Mouse (Mus musculus): ENCODE measurements around the gene Abcd3. TPM values are rescaled to one million over a fixed set of nuclear protein-coding genes. Genes with fewer than 3 reads are reported as not detected.

Abcd3 gene
- polyA plus RNA-seq (2016; fragmentation: Nextera tagmentation; extraction: Ambion mirVana): 45.5 and 46.1 TPM in 2 replicates

GRCm38 (mm10) chr3:121814877-121815548 is at the start of gene Abcd3:
Gene Abcd3 (minus strand): TSS chr3:121815302.
- WGBS: under 1% methylated on average over 97 of the region's 99 CpGs
- peak; percentile 94 for DNase-seq (ENCODE audit: low spot score)
- H3K36me3 ChIP-seq: no peaks in the 10 kb centered on the region
- H3K4me1 ChIP-seq: peaks cover 22% of the 10 kb centered on the region
- H3K4me3 ChIP-seq: peak within 1 kb of the TSS; percentile 94
- peak within 1 kb of the TSS; percentile 99 for H3K27ac ChIP-seq
- no peaks in the 10 kb centered on the region for H3K9me3 ChIP-seq
- H3K27me3 ChIP-seq (ENCODE audit: insufficient read depth, poor library complexity, severe bottlenecking): no peaks in the 10 kb centered on the region

- Histone ChIP-seq H3K9me3 (no peaks in the 10 kb centered on the region), H3K27me3 (ENCODE audit: insufficient read depth, poor library complexity, severe bottlenecking) (no peaks in the 10 kb centered on the region), H3K4me3 (no peak overlapping the region), H3K27ac (no peak overlapping the region), H3K36me3 (no peaks in the 10 kb centered on the region), H3K4me1 (peaks cover 12% of the 10 kb centered on the region; the same call in 1 of the 2 replicates)
- DNase-seq (ENCODE audit: low spot score): no peak
- 33% methylated on average over 5 of the region's 5 CpGs for WGBS
These were observed 44.0 kb upstream of the Abcd3 start for GRCm38 (mm10) chr3:121859142-121859541.

GRCm38 (mm10) chr3:121856131-121856530 is 41.0 kb upstream of the Abcd3 start:
- WGBS: 84% methylated on average over 4 of the region's 4 CpGs
- no peak overlapping the region for H3K27ac ChIP-seq
- no peaks in the 10 kb centered on the region for H3K27me3 ChIP-seq (ENCODE audit: insufficient read depth, poor library complexity, severe bottlenecking)
- no peak overlapping the region for H3K4me3 ChIP-seq
- no peaks in the 10 kb centered on the region for H3K36me3 ChIP-seq
- DNase-seq (ENCODE audit: low spot score): no peak
- H3K9me3 ChIP-seq: no peaks in the 10 kb centered on the region
- H3K4me1 ChIP-seq: peaks cover 12% of the 10 kb centered on the region; the same call in 1 of the 2 replicates

GRCm38 (mm10) chr3:121853781-121854520 is 38.8 kb upstream of the Abcd3 start:
- no peak overlapping the region for H3K27ac ChIP-seq
- no peak overlapping the region for H3K4me3 ChIP-seq
- peaks cover 8% of the 10 kb centered on the region; the same call in 1 of the 2 replicates for H3K4me1 ChIP-seq
- H3K9me3 ChIP-seq: no peaks in the 10 kb centered on the region
- H3K27me3 ChIP-seq (ENCODE audit: insufficient read depth, poor library complexity, severe bottlenecking): no peaks in the 10 kb centered on the region
- no peaks in the 10 kb centered on the region for H3K36me3 ChIP-seq
- no peak for DNase-seq (ENCODE audit: low spot score)
- 64% methylated on average over 5 of the region's 5 CpGs for WGBS

GRCm38 (mm10) chr3:121852074-121852826 is 37.1 kb upstream of the Abcd3 start:
- no peak for DNase-seq (ENCODE audit: low spot score)
- WGBS: 58% methylated on average over 4 of the region's 4 CpGs
- H3K9me3 ChIP-seq: no peaks in the 10 kb centered on the region
- no peaks in the 10 kb centered on the region for H3K4me1 ChIP-seq
- no peak overlapping the region for H3K27ac ChIP-seq
- no peaks in the 10 kb centered on the region for H3K36me3 ChIP-seq
- H3K27me3 ChIP-seq (ENCODE audit: insufficient read depth, poor library complexity, severe bottlenecking): no peaks in the 10 kb centered on the region
- no peak overlapping the region for H3K4me3 ChIP-seq

DNA sequence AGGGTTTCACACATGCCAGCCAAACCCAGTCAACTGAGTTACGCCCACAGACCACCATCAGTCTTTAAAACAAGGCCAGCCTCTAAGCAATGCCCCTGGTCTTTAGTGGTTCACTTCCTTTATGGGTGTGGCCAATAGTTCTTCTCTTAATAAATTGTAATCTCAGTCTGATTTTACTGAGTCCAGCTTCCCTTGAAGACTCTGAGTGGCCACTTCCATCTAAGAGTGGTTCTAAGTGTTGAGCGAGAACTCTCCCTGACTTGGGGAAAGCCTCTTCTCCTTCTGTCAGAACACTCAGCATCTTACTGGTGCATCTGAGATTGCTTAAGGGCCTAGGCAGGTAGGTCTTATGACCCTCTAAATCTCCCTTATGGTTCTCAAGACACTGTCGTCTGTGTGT is 35.9 kb upstream of the Abcd3 start:
- H3K27ac ChIP-seq: no peak overlapping the region
- no peaks in the 10 kb centered on the region for H3K4me1 ChIP-seq
- no peak overlapping the region for H3K4me3 ChIP-seq
- no peaks in the 10 kb centered on the region for H3K27me3 ChIP-seq (ENCODE audit: insufficient read depth, poor library complexity, severe bottlenecking)
- H3K36me3 ChIP-seq: no peaks in the 10 kb centered on the region
- no peaks in the 10 kb centered on the region for H3K9me3 ChIP-seq
- DNase-seq (ENCODE audit: low spot score): no peak
- 85% methylated on average over 3 of the region's 3 CpGs for WGBS

- no peaks in the 10 kb centered on the region for H3K36me3 ChIP-seq
- H3K27me3 ChIP-seq (ENCODE audit: insufficient read depth, poor library complexity, severe bottlenecking): no peaks in the 10 kb centered on the region
- 93% methylated on average over 4 of the region's 4 CpGs for WGBS
- no peaks in the 10 kb centered on the region for H3K4me1 ChIP-seq
- H3K27ac ChIP-seq: no peak overlapping the region
- no peaks in the 10 kb centered on the region for H3K9me3 ChIP-seq
- no peak for DNase-seq (ENCODE audit: low spot score)
- no peak overlapping the region for H3K4me3 ChIP-seq
These were observed 35.3 kb upstream of the Abcd3 start for GRCm38 (mm10) chr3:121850381-121850780.

DNA sequence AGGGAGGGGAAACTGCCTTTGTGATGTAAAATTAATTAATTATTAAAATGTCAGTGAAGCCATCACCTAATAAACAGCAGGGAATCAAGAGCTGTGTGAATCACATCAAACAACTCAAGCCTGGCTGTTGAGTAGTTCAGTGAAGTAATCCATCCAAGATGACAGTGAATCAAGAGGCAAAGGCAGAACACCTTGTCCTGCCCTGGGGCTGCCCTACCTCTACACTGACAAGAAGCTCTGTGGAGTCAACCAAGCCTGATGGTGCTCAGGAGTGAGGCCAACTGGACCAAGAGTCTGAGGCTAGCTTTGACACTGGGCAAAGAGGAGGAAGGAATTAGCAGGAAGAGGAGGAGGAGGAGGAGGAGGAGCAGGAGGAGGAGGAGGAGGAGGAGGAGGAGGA is 32.2 kb upstream of the Abcd3 start:
- no peak overlapping the region for H3K27ac ChIP-seq
- H3K4me1 ChIP-seq: no peaks in the 10 kb centered on the region
- no peak for DNase-seq (ENCODE audit: low spot score)
- no peak overlapping the region for H3K4me3 ChIP-seq
- no peaks in the 10 kb centered on the region for H3K27me3 ChIP-seq (ENCODE audit: insufficient read depth, poor library complexity, severe bottlenecking)
- no peaks in the 10 kb centered on the region for H3K36me3 ChIP-seq
- H3K9me3 ChIP-seq: no peaks in the 10 kb centered on the region

- H3K9me3 ChIP-seq: no peaks in the 10 kb centered on the region
- no peak overlapping the region for H3K4me3 ChIP-seq
- H3K36me3 ChIP-seq: no peaks in the 10 kb centered on the region
- no peak overlapping the region for H3K27ac ChIP-seq
- no peaks in the 10 kb centered on the region for H3K27me3 ChIP-seq (ENCODE audit: insufficient read depth, poor library complexity, severe bottlenecking)
- WGBS: 80% methylated on average over 6 of the region's 6 CpGs
- 0 out of 2 replicates have a peak, but pooled peaks cover 5% of the 10 kb centered on the region for H3K4me1 ChIP-seq
- no peak for DNase-seq (ENCODE audit: low spot score)
These were observed 29.6 kb upstream of the Abcd3 start for GRCm38 (mm10) chr3:121844658-121845057.

- Histone ChIP-seq H3K27ac (no peak overlapping the region), H3K9me3 (no peaks in the 10 kb centered on the region), H3K4me3 (no peak overlapping the region), H3K4me1 (0 out of 2 replicates have a peak, but pooled peaks cover 5% of the 10 kb centered on the region), H3K27me3 (ENCODE audit: insufficient read depth, poor library complexity, severe bottlenecking) (no peaks in the 10 kb centered on the region), H3K36me3 (no peaks in the 10 kb centered on the region)
- WGBS: 72% methylated on average over 3 of the region's 3 CpGs
- no peak for DNase-seq (ENCODE audit: low spot score)
These were observed 28.9 kb upstream of the Abcd3 start for GRCm38 (mm10) chr3:121844013-121844412.

DNA sequence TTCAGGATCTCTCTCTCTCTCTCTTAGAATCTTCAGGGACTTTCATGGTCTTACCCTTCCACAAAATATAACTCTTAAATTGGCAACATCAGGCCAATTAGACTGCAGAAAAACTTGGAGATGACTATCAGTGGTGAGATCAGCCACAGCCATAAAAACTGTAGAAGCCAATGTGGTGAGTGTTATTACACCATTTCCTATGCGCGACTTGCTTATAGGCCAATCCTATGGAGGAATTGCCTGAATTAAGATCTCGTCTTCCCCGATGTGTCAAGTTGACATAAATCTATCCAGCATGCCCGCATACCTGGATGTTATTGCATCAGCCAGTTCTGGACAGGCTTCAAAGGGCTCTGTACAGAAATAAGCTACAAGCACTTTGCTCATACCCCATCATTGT is 28.2 kb upstream of the Abcd3 start:
- Histone ChIP-seq H3K9me3 (no peaks in the 10 kb centered on the region), H3K4me3 (no peak overlapping the region), H3K27me3 (ENCODE audit: insufficient read depth, poor library complexity, severe bottlenecking) (no peaks in the 10 kb centered on the region), H3K27ac (no peak overlapping the region), H3K36me3 (no peaks in the 10 kb centered on the region), H3K4me1 (0 out of 2 replicates have a peak, but pooled peaks cover 5% of the 10 kb centered on the region)
- DNase-seq (ENCODE audit: low spot score): no peak
- 89% methylated on average over 5 of the region's 5 CpGs for WGBS

- 69% methylated on average over 7 of the region's 7 CpGs for WGBS
- no peaks in the 10 kb centered on the region for H3K9me3 ChIP-seq
- no peak overlapping the region for H3K4me3 ChIP-seq
- H3K27ac ChIP-seq: no peak overlapping the region
- DNase-seq (ENCODE audit: low spot score): no peak
- H3K4me1 ChIP-seq: 0 out of 2 replicates have a peak, but pooled peaks cover 5% of the 10 kb centered on the region
- no peaks in the 10 kb centered on the region for H3K36me3 ChIP-seq
- H3K27me3 ChIP-seq (ENCODE audit: insufficient read depth, poor library complexity, severe bottlenecking): no peaks in the 10 kb centered on the region
These were observed 27.3 kb upstream of the Abcd3 start for GRCm38 (mm10) chr3:121842306-121842860.

All from heart, embryonic 10.5 days (tissue).